Mouse (Mus musculus) hindbrain, postnatal 0 days (tissue): ENCODE results near the gene Tnfrsf21. TPM values are rescaled to one million over a fixed set of nuclear protein-coding genes. Genes with fewer than 3 reads are reported as not detected.

Experiments
- ATAC-seq: fragments of 200-750 bp; cut with Nextera tagmentation; 2 replicates; pipeline ENCODE4 v1.8.0; 2017; ENCODE audit warnings: mild to moderate bottlenecking, moderate TSS enrichment, moderate library complexity
- DNase-seq: peaks from one replicate; pipeline ENCODE4 v3.0.0-alpha.2; 2015; ENCODE audit warnings: low spot score
- H3K27ac ChIP-seq: fragments of 300-500 bp; sonication (generic); 2 replicates; pipeline ENCODE4 v1.5.1; 2014; ENCODE audit warnings: mild to moderate bottlenecking
- H3K27me3 ChIP-seq: fragments of 300-500 bp; sonication (generic); 2 replicates; pipeline ENCODE4 v1.6.1; 2014; ENCODE audit warnings: low read length, mixed read lengths; ENCODE audit not compliant: insufficient read depth
- H3K36me3 ChIP-seq: fragments of 300-500 bp; sonication (generic); 2 replicates; pipeline ENCODE4 v1.6.1; 2014; ENCODE audit warnings: low read length, mixed read lengths; ENCODE audit not compliant: insufficient read depth
- H3K4me1 ChIP-seq: fragments of 300-500 bp; sonication (generic); 2 replicates; pipeline ENCODE4 v1.6.1; 2014; ENCODE audit warnings: antibody characterized with exemption, low read length, mixed read lengths; ENCODE audit not compliant: insufficient read depth
- H3K4me2 ChIP-seq: fragments of 300-500 bp; sonication (generic); 2 replicates; pipeline ENCODE4 v1.6.1; 2014; ENCODE audit warnings: low read depth, mild to moderate bottlenecking, low read length, moderate library complexity, mixed read lengths
- H3K4me3 ChIP-seq: fragments of 300-500 bp; sonication (generic); 2 replicates; pipeline ENCODE4 v1.5.1; 2014; ENCODE audit warnings: low read length
- H3K9ac ChIP-seq: fragments of 300-500 bp; sonication (generic); replicated peaks from 2 replicates; pipeline ENCODE4 v1.6.1; 2014; ENCODE audit warnings: mild to moderate bottlenecking, low read length, moderate library complexity, mixed read lengths
- H3K9me3 ChIP-seq: fragments of 300-500 bp; sonication (generic); 2 replicates; pipeline ENCODE4 v1.6.1; 2016; ENCODE audit warnings: low read length, mixed read lengths
- CTCF ChIP-seq: IDR thresholded peaks from 2 replicates; pipeline ENCODE4 v1.5.1; 2016; ENCODE audit warnings: antibody characterized with exemption, control low read depth, low read depth
- WGBS: fragments of 180-500 bp; shearing (Covaris S2); extraction: QIAGEN DNeasy Blood & Tissue Kit; methylation state at CpG from one replicate; pipeline ENCODE4 v1.1.7; 2014; 5-methylcytosine and 5-hydroxymethylcytosine counted together
- polyA plus RNA-seq: library from polyadenylated mRNA; unstranded; fragments of >200 nt; fragmentation: Nextera tagmentation; extraction: Ambion mirVana; gene quantifications from 2 replicates; pipeline ENCODE4 v1.2.1, GENCODE M21; 2015
- total RNA-seq: library from RNA; depleted of rRNA; stranded (reverse); fragments of >200 nt; gene quantifications from 2 replicates; pipeline ENCODE4 v1.2.3, GENCODE M21; 2014

Gene Tnfrsf21
- total and polyA plus RNA-seq, 2 experiments from 2014 or later, result 76.8 to 115 TPM

DNA sequence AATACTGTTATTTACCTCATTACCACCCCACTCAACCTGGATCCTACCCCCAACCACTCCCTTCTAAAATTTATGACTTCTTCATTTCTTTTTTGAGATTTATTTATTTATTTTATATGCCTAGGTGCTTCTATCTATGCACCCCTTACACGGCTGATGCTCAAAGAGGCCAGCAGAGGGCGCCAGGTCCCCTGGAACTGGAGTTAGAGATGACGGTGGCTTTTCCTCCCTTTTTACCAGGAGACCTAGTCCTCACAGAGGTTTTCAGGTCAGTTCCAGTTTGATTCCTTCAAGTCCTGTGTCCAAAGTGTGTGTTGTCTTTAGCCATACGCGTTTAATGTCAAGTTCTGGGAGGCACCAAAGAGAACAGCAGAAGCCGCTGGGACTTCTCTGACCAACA, 3.6 kb upstream of the Tnfrsf21 start:
- DNase-seq, result peak; percentile 87

GRCm38 (mm10) chr17:43017341-43018052, 1.1 kb downstream of the Tnfrsf21 start:
- H3K27ac ChIP-seq, result peak overlapping the region; percentile 96
- peak overlapping the region; percentile 98 for H3K9ac ChIP-seq
- peak overlapping the region; percentile 61 for H3K4me2 ChIP-seq
- WGBS, result under 1% methylated on average over 39 of the region's 40 CpGs
- H3K4me3 ChIP-seq, result peak overlapping the region; percentile 86
- H3K36me3 ChIP-seq, result no peaks in the 10 kb centered on the region
- no peak for TF ChIP-seq CTCF
- ATAC-seq (peak; percentile 67), DNase-seq (peak; percentile 80)
- no peaks in the 10 kb centered on the region for H3K27me3 ChIP-seq
- peaks cover 9% of the 10 kb centered on the region; the same call in 1 of the 2 replicates for H3K4me1 ChIP-seq
- H3K9me3 ChIP-seq, result no peaks in the 10 kb centered on the region

More for the DNA sequence above, 3.6 kb upstream of the Tnfrsf21 start:
- Histone ChIP-seq H3K9me3 (no peaks in the 10 kb centered on the region), H3K4me2 (no peak overlapping the region), H3K36me3 (no peaks in the 10 kb centered on the region), H3K27ac (no peak overlapping the region), H3K4me3 (no peak overlapping the region), H3K27me3 (no peaks in the 10 kb centered on the region), H3K4me1 (no peaks in the 10 kb centered on the region), H3K9ac (no peak overlapping the region)
- no peak for ATAC-seq
- 21% methylated on average over 6 of the region's 6 CpGs for WGBS
- peak; percentile 89 for TF ChIP-seq CTCF

DNA sequence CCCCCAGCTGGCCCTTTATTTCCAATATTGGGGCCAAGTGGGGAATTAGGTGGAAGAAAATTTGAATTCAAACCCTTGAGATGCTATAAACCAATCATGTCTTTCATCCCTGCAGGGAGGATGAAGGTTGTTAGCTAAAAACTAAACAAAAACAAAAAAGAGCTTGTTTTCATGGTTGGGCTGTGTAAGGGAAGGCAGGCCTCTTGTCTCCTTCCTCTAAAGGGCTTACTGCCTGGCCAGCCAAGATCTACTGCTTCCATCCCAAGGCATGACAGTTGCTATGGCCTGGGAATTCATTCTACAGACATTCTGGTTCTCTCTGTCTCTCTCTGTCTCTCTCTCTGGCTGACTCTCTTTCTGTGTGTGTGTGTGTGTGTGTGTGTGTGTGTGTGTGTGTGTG, 1.7 kb downstream of the Tnfrsf21 start:
- Histone ChIP-seq H3K9me3 (no peaks in the 10 kb centered on the region), H3K4me2 (peak overlapping the region; percentile 61), H3K9ac (peak overlapping the region; percentile 98), H3K27me3 (no peaks in the 10 kb centered on the region), H3K4me1 (peaks cover 9% of the 10 kb centered on the region), H3K36me3 (no peaks in the 10 kb centered on the region), H3K4me3 (peak overlapping the region; percentile 86), H3K27ac (peak overlapping the region; percentile 96)
- ATAC-seq, result peak; percentile 36
- TF ChIP-seq CTCF, result no peak
- DNase-seq, result peak; percentile 44

GRCm38 (mm10) chr17:43019660-43020059, 3.3 kb downstream of the Tnfrsf21 start:
- Histone ChIP-seq H3K27me3 (no peaks in the 10 kb centered on the region), H3K4me3 (no peak overlapping the region), H3K9ac (no peak overlapping the region), H3K4me1 (peaks cover 9% of the 10 kb centered on the region), H3K27ac (no peak overlapping the region), H3K4me2 (0 out of 2 replicates have a peak overlapping the region, but pooled peaks have one; percentile 61), H3K36me3 (no peaks in the 10 kb centered on the region), H3K9me3 (no peaks in the 10 kb centered on the region)
- no peak for DNase-seq
- ATAC-seq, result no peak
- 88% methylated on average over 9 of the region's 9 CpGs for WGBS
- TF ChIP-seq CTCF, result no peak

GRCm38 (mm10) chr17:43021017-43021416, 4.7 kb downstream of the Tnfrsf21 start:
- no peak overlapping the region for H3K27ac ChIP-seq
- no peaks in the 10 kb centered on the region for H3K9me3 ChIP-seq
- ATAC-seq, result no peak
- peaks cover 9% of the 10 kb centered on the region for H3K4me1 ChIP-seq
- no peak for DNase-seq
- no peak overlapping the region for H3K9ac ChIP-seq
- 94% methylated on average over 5 of the region's 5 CpGs for WGBS
- no peaks in the 10 kb centered on the region for H3K36me3 ChIP-seq
- no peak for TF ChIP-seq CTCF
- no peaks in the 10 kb centered on the region for H3K27me3 ChIP-seq
- no peak overlapping the region for H3K4me2 ChIP-seq
- H3K4me3 ChIP-seq, result no peak overlapping the region

GRCm38 (mm10) chr17:43022056-43022455, 5.7 kb downstream of the Tnfrsf21 start:
- DNase-seq (no peak), ATAC-seq (no peak)
- peaks cover 9% of the 10 kb centered on the region for H3K4me1 ChIP-seq
- no peak for TF ChIP-seq CTCF
- H3K9me3 ChIP-seq, result no peaks in the 10 kb centered on the region
- no peaks in the 10 kb centered on the region for H3K27me3 ChIP-seq
- WGBS, result 91% methylated on average over 9 of the region's 9 CpGs
- no peak overlapping the region for H3K27ac ChIP-seq
- H3K9ac ChIP-seq, result no peak overlapping the region
- H3K4me3 ChIP-seq, result no peak overlapping the region
- no peak overlapping the region for H3K4me2 ChIP-seq
- no peaks in the 10 kb centered on the region for H3K36me3 ChIP-seq

GRCm38 (mm10) chr17:43023637-43024217, 7.4 kb downstream of the Tnfrsf21 start:
- Histone ChIP-seq H3K4me1 (peaks cover 6% of the 10 kb centered on the region), H3K9me3 (no peaks in the 10 kb centered on the region)

More at GRCm38 (mm10) chr17:43023637-43024217, 7.4 kb downstream of the Tnfrsf21 start:
- ATAC-seq (no peak), DNase-seq (no peak)
- Histone ChIP-seq H3K4me3 (no peak overlapping the region), H3K27ac (no peak overlapping the region), H3K9ac (no peak overlapping the region), H3K4me2 (no peak overlapping the region), H3K36me3 (no peaks in the 10 kb centered on the region), H3K27me3 (no peaks in the 10 kb centered on the region)
- no peak for TF ChIP-seq CTCF
- WGBS, result 85% methylated on average over 12 of the region's 12 CpGs
